Mouse (Mus musculus) frontal cortex, adult 2 months (tissue): ENCODE measurements around the gene Dynlt1b. TPM values are rescaled to one million over a fixed set of nuclear protein-coding genes. Genes with fewer than 3 reads are reported as not detected.
A peak's percentile ranks its signal among the peaks of the same experiment; 100 is the strongest.
"Not testable (repeated sequence)": the region's sequence is repeated elsewhere in the genome, so short reads cannot be mapped to it uniquely, and the experiment has no call there.

Experiments used
- DNase-seq, 2 experiments: peaks; one replicate each; pipeline ENCODE4 v3.0.0; 2022; ENCODE audit warnings: low spot score in 1 of 2; ENCODE audit errors: extremely low spot score in 1 of 2
- polyA plus RNA-seq: library from polyadenylated mRNA; depleted of rRNA; stranded (reverse); fragments of >200 nt; gene quantifications from 2 replicates; pipeline ENCODE4 v1.2.3, GENCODE M21; 2012; rRNA removed

Gene Dynlt1b
- polyA plus RNA-seq: 116 and 147 TPM in 2 replicates

GRCm38 (mm10) chr17:6429945-6430344 is at the start of gene Dynlt1b:
Gene Dynlt1b, plus strand, starts transcription at chr17:6430112.
- peak; percentile 100 for DNase-seq

- DNase-seq: not testable (repeated sequence)
These were observed 49.6 kb upstream of the Dynlt1b start for GRCm38 (mm10) chr17:6380182-6380841.

GRCm38 (mm10) chr17:6381071-6381682 is 48.7 kb upstream of the Dynlt1b start:
- DNase-seq: not testable (repeated sequence)

- DNase-seq: not testable (repeated sequence)
These were observed 43.0 kb upstream of the Dynlt1b start for GRCm38 (mm10) chr17:6386927-6387326.

GRCm38 (mm10) chr17:6387380-6387911 is 42.5 kb upstream of the Dynlt1b start:
- not testable (repeated sequence) for DNase-seq

GRCm38 (mm10) chr17:6389463-6389862 is 40.4 kb upstream of the Dynlt1b start:
- not testable (repeated sequence) for DNase-seq

- not testable (repeated sequence) for DNase-seq
These were observed 39.2 kb upstream of the Dynlt1b start for GRCm38 (mm10) chr17:6390731-6391130.

GRCm38 (mm10) chr17:6391736-6392135 is 38.2 kb upstream of the Dynlt1b start:
- not testable (repeated sequence) for DNase-seq

- DNase-seq: not testable (repeated sequence)
These were observed 37.2 kb upstream of the Dynlt1b start for GRCm38 (mm10) chr17:6392473-6393340.

- DNase-seq: not testable (repeated sequence)
These were observed 31.8 kb upstream of the Dynlt1b start for GRCm38 (mm10) chr17:6398079-6398478.

- DNase-seq: not testable (repeated sequence)
These were observed 31.1 kb upstream of the Dynlt1b start for GRCm38 (mm10) chr17:6398816-6399215.

- DNase-seq: not testable (repeated sequence)
These were observed 30.4 kb upstream of the Dynlt1b start for GRCm38 (mm10) chr17:6399281-6400096.

GRCm38 (mm10) chr17:6400097-6400489 is 29.8 kb upstream of the Dynlt1b start:
- not testable (repeated sequence) for DNase-seq

- not testable (repeated sequence) for DNase-seq
These were observed 25.4 kb upstream of the Dynlt1b start for GRCm38 (mm10) chr17:6404493-6404892.

- DNase-seq: not testable (repeated sequence)
These were observed 22.9 kb upstream of the Dynlt1b start for GRCm38 (mm10) chr17:6406972-6407371.

GRCm38 (mm10) chr17:6410713-6411213 is 19.1 kb upstream of the Dynlt1b start:
- not testable (repeated sequence) for DNase-seq

GRCm38 (mm10) chr17:6417118-6417517 is 12.8 kb upstream of the Dynlt1b start:
- DNase-seq: not testable (repeated sequence)

- DNase-seq: not testable (repeated sequence)
These were observed 9.4 kb upstream of the Dynlt1b start for GRCm38 (mm10) chr17:6420557-6420956.

- DNase-seq: not testable (repeated sequence)
These were observed 8.2 kb upstream of the Dynlt1b start for GRCm38 (mm10) chr17:6421547-6422326.
